Mouse (Mus musculus) bone marrow, adult 2 months (tissue): Measurements from ENCODE around the gene Rnf227. TPM values are rescaled to one million over a fixed set of nuclear protein-coding genes. Genes with fewer than 3 reads are reported as not detected.

Source experiments
- H3K27ac ChIP-seq: fragments of 200-500 bp; 2 replicates; pipeline ENCODE4 v1.5.1; 2012; ENCODE audit warnings: low read depth, mild to moderate bottlenecking, control low read depth, inconsistent platforms, low read length; ENCODE audit not compliant: control insufficient read depth, poor library complexity, insufficient read depth
- H3K4me1 ChIP-seq: fragments of 200-500 bp; 2 replicates; pipeline ENCODE4 v1.6.1; 2011; ENCODE audit warnings: low read length; ENCODE audit not compliant: control insufficient read depth, insufficient read depth
- H3K4me3 ChIP-seq: fragments of 200-500 bp; replicated peaks from 2 replicates; pipeline ENCODE3; 2011; ENCODE audit warnings: mild to moderate bottlenecking, low read depth, low read length, control low read depth; ENCODE audit not compliant: control insufficient read depth
- CTCF ChIP-seq: fragments of 200-500 bp; IDR thresholded peaks from 2 replicates; pipeline ENCODE4 v1.5.1; 2011; ENCODE audit warnings: low read length, control low read depth; ENCODE audit not compliant: control insufficient read depth, insufficient read depth
- POLR2A ChIP-seq: fragments of 200-500 bp; IDR thresholded peaks from 2 replicates; pipeline ENCODE4 v1.6.1; 2011; ENCODE audit warnings: low read depth, mild to moderate bottlenecking, control low read depth, low read length, borderline replicate concordance; ENCODE audit not compliant: control insufficient read depth
- WGBS: fragments of 180-500 bp; shearing (Covaris S2); methylation state at CpG from one replicate; pipeline ENCODE4 v1.1.7; 2018; 5-methylcytosine and 5-hydroxymethylcytosine counted together
- polyA plus RNA-seq: library from polyadenylated mRNA; stranded (reverse); fragments of >200 nt; gene quantifications from 2 replicates; pipeline ENCODE4 v1.2.4, GENCODE M21; 2011; ENCODE audit warnings: low replicate concordance; ENCODE audit not compliant: missing spikeins, insufficient read depth, insufficient read length

The Rnf227 gene
- polyA plus RNA-seq, 1 experiment: 1.7 TPM

DNA sequence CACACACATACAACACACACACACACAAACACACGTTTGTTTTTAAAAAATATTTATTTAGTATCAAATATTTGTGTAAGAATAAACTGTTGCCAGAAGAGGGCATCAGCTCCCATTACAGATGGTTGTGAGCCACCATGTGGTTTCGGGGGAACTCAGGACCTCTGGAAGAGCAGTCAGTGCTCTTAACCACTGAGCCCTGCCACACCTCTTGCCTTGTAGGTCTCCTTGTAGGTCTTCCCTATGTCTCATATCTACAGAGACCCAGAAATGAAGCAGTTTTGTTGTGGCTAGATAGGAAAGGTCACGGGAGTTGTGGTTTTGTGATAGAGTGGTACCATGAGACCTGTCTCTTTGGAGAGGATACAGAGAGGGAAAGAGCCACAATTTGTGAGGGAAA lies 6.3 kb upstream of the Rnf227 start:
- no peak overlapping the region for H3K27ac ChIP-seq
- TF ChIP-seq CTCF (no peak), POLR2A (no peak)
- H3K4me3 ChIP-seq: no peak overlapping the region
- no peaks in the 10 kb centered on the region; the same call in 1 of the 2 replicates for H3K4me1 ChIP-seq
- WGBS: 16% methylated on average over 3 of the region's 3 CpGs

- TF ChIP-seq CTCF (no peak), POLR2A (no peak)
- H3K4me3 ChIP-seq: no peak overlapping the region
- 78% methylated on average over 4 of the region's 4 CpGs for WGBS
- no peaks in the 10 kb centered on the region; the same call in 1 of the 2 replicates for H3K4me1 ChIP-seq
- no peak overlapping the region for H3K27ac ChIP-seq
Observed at GRCm38 (mm10) chr11:69334796-69335195, 5.5 kb upstream of the Rnf227 start.

- no peak for TF ChIP-seq CTCF
- no peak for TF ChIP-seq POLR2A
- no peak overlapping the region for H3K4me3 ChIP-seq
- H3K4me1 ChIP-seq: no peaks in the 10 kb centered on the region
- 96% methylated on average over 26 of the region's 26 CpGs for WGBS
- H3K27ac ChIP-seq: no peak overlapping the region
Observed at GRCm38 (mm10) chr11:69346441-69346840, 6.2 kb downstream of the Rnf227 start.

DNA sequence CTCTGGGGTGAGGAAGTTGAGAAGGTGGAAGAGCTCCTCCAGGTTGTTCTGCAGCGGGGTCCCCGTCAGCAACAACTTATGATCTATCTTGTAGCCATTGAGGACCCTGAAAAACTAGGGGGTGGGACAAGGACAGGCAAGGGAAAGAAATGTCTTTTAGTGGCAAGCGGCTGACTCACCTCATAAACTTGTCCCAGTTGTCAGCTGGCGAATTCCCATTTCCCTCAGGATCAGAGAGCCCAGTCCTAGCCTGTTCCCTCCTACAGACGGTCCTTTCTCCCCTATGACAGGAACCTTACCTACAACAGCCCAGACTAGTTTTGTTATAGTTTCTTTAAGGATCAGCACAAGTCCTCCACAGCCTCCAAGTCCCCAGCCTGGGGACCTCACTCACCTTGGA lies 16.3 kb downstream of the Rnf227 start:
- no peak for TF ChIP-seq POLR2A
- TF ChIP-seq CTCF: no peak
- Histone ChIP-seq H3K27ac (no peak overlapping the region), H3K4me1 (no peaks in the 10 kb centered on the region), H3K4me3 (no peak overlapping the region)
- 86% methylated on average over 5 of the region's 5 CpGs for WGBS

DNA sequence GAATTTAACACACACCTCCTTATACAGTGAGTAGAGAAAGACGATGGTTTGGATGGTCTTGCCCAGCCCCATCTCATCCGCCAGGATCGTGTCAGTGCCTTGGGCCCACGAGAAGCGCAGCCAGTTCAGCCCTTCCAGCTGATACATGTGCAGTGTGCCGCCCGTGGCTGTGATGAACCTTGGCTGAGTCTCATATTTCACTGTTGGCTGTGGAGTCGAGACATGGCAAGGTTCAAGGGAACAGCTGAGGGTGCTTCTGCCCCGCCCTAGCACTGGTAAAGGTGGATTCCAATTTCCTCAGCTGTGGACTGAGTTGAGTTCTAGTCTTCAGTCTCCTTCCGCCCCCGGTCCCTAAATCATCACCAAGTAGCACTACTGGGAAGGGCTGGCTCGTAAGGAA lies 17.4 kb downstream of the Rnf227 start:
- Histone ChIP-seq H3K4me1 (no peaks in the 10 kb centered on the region), H3K4me3 (no peak overlapping the region), H3K27ac (no peak overlapping the region)
- TF ChIP-seq CTCF: no peak
- TF ChIP-seq POLR2A: no peak
- WGBS: 88% methylated on average over 12 of the region's 12 CpGs

- H3K4me3 ChIP-seq: no peak overlapping the region
- H3K27ac ChIP-seq: no peak overlapping the region
- H3K4me1 ChIP-seq: no peaks in the 10 kb centered on the region
- WGBS: 91% methylated on average over 7 of the region's 7 CpGs
- TF ChIP-seq CTCF: no peak
- TF ChIP-seq POLR2A: no peak
Observed at GRCm38 (mm10) chr11:69362021-69362420, 21.8 kb downstream of the Rnf227 start.

- WGBS: 94% methylated on average over 2 of the region's 2 CpGs
- Histone ChIP-seq H3K4me3 (no peak overlapping the region), H3K4me1 (no peaks in the 10 kb centered on the region), H3K27ac (no peak overlapping the region)
- no peak for TF ChIP-seq POLR2A
- TF ChIP-seq CTCF: no peak
Observed at GRCm38 (mm10) chr11:69362479-69362878, 22.2 kb downstream of the Rnf227 start.

GRCm38 (mm10) chr11:69364376-69364775 lies 24.1 kb downstream of the Rnf227 start:
- WGBS: 63% methylated on average over 8 of the region's 8 CpGs

GRCm38 (mm10) chr11:69364910-69365309 lies 24.6 kb downstream of the Rnf227 start:
- WGBS: 17% methylated on average over 6 of the region's 6 CpGs
- no peak overlapping the region for H3K4me3 ChIP-seq
- H3K27ac ChIP-seq: no peak overlapping the region; the same call in 1 of the 2 replicates
- no peak for TF ChIP-seq POLR2A
- peaks cover 2% of the 10 kb centered on the region; the same call in 1 of the 2 replicates for H3K4me1 ChIP-seq

More at GRCm38 (mm10) chr11:69364376-69364775, 24.1 kb downstream of the Rnf227 start:
- no peak overlapping the region for H3K27ac ChIP-seq
- H3K4me3 ChIP-seq: no peak overlapping the region
- peaks cover 2% of the 10 kb centered on the region; the same call in 1 of the 2 replicates for H3K4me1 ChIP-seq
- no peak for TF ChIP-seq CTCF
- TF ChIP-seq POLR2A: no peak
